Mouse (Mus musculus) hindbrain, embryonic 16.5 days (tissue): ENCODE measurements around the gene Egfl8. TPM values are rescaled to one million over a fixed set of nuclear protein-coding genes. Genes with fewer than 3 reads are reported as not detected.

Source experiments
- ATAC-seq: fragments of 200-750 bp; cut with Nextera tagmentation; 2 replicates; pipeline ENCODE4 v1.8.0; 2017; ENCODE audit warnings: moderate TSS enrichment, moderate library complexity
- H3K27ac ChIP-seq: fragments of 300-500 bp; sonication (generic); 2 replicates; pipeline ENCODE4 v1.5.1; 2014; ENCODE audit warnings: low read depth, mild to moderate bottlenecking, control low read depth, low read length, moderate library complexity
- H3K27me3 ChIP-seq: fragments of 300-500 bp; sonication (generic); replicated peaks from 2 replicates; pipeline ENCODE4 v1.6.1; 2014; ENCODE audit warnings: low read length; ENCODE audit not compliant: control insufficient read depth, insufficient read depth
- H3K36me3 ChIP-seq: fragments of 300-500 bp; sonication (generic); 2 replicates; pipeline ENCODE4 v1.6.1; 2014; ENCODE audit warnings: mild to moderate bottlenecking, low read length, moderate library complexity, mixed read lengths; ENCODE audit not compliant: control insufficient read depth, insufficient read depth
- H3K4me1 ChIP-seq: fragments of 300-500 bp; sonication (generic); 2 replicates; pipeline ENCODE4 v1.6.1; 2014; ENCODE audit warnings: low read depth, low read length; ENCODE audit not compliant: control insufficient read depth, insufficient read depth
- H3K4me2 ChIP-seq: fragments of 300-500 bp; sonication (generic); 2 replicates; pipeline ENCODE4 v1.6.1; 2014; ENCODE audit warnings: mild to moderate bottlenecking, low read length, control low read depth, moderate library complexity
- H3K4me3 ChIP-seq: fragments of 300-500 bp; sonication (generic); 2 replicates; pipeline ENCODE4 v1.5.1; 2014; ENCODE audit warnings: mild to moderate bottlenecking, low read length, control low read depth, moderate library complexity
- H3K9ac ChIP-seq: fragments of 300-500 bp; sonication (generic); 2 replicates; pipeline ENCODE4 v1.6.1; 2014; ENCODE audit warnings: low read depth, mild to moderate bottlenecking, control low read depth, low read length, moderate library complexity
- H3K9me3 ChIP-seq: fragments of 300-500 bp; sonication (generic); 2 replicates; pipeline ENCODE4 v1.6.1; 2014; ENCODE audit warnings: mild to moderate bottlenecking, low read length, moderate library complexity; ENCODE audit not compliant: control insufficient read depth
- WGBS: fragments of 180-500 bp; shearing (Covaris S2); extraction: QIAGEN DNeasy Blood & Tissue Kit; methylation state at CpG from one replicate; pipeline ENCODE4 v1.1.7; 2014; 5-methylcytosine and 5-hydroxymethylcytosine counted together
- polyA plus RNA-seq: library from polyadenylated mRNA; unstranded; fragments of >200 nt; fragmentation: Nextera tagmentation; extraction: Ambion mirVana; gene quantifications from 2 replicates; pipeline ENCODE4 v1.2.1, GENCODE M21; 2015

Egfl8 gene
- polyA plus RNA-seq, 1 experiment from 2014 or later, result 8.3 TPM

GRCm38 (mm10) chr17:34631647-34632046, 15.9 kb upstream of the Egfl8 start:
- peaks cover 39% of the 10 kb centered on the region for H3K4me1 ChIP-seq
- ATAC-seq, result no peak
- WGBS, result 3% methylated on average over 11 of the region's 12 CpGs
- no peaks in the 10 kb centered on the region for H3K36me3 ChIP-seq
- peak overlapping the region; percentile 37 for H3K4me3 ChIP-seq
- no peak overlapping the region for H3K27ac ChIP-seq
- peak overlapping the region; percentile 84 for H3K4me2 ChIP-seq
- no peaks in the 10 kb centered on the region for H3K9me3 ChIP-seq
- H3K27me3 ChIP-seq, result peaks cover 3% of the 10 kb centered on the region; the same call in 1 of the 2 replicates
- H3K9ac ChIP-seq, result peak overlapping the region; percentile 57

GRCm38 (mm10) chr17:34630761-34631301, 15.1 kb upstream of the Egfl8 start:
- Histone ChIP-seq H3K27ac (no peak overlapping the region), H3K36me3 (no peaks in the 10 kb centered on the region), H3K9me3 (no peaks in the 10 kb centered on the region), H3K27me3 (peaks cover 3% of the 10 kb centered on the region; the same call in 1 of the 2 replicates), H3K4me2 (peak overlapping the region; percentile 84), H3K9ac (peak overlapping the region; percentile 65), H3K4me1 (peaks cover 45% of the 10 kb centered on the region), H3K4me3 (peak overlapping the region; percentile 62)
- ATAC-seq, result no peak
- 3% methylated on average over 43 of the region's 48 CpGs for WGBS

- peak overlapping the region; percentile 62 for H3K4me3 ChIP-seq
- H3K9me3 ChIP-seq, result no peaks in the 10 kb centered on the region
- peaks cover 3% of the 10 kb centered on the region; the same call in 1 of the 2 replicates for H3K27me3 ChIP-seq
- 17% methylated on average over 12 of the region's 12 CpGs for WGBS
- peak overlapping the region; percentile 19; the same call in 1 of the 2 replicates for H3K27ac ChIP-seq
- ATAC-seq, result no peak
- peak overlapping the region; percentile 84 for H3K4me2 ChIP-seq
- peaks cover 45% of the 10 kb centered on the region for H3K4me1 ChIP-seq
- H3K9ac ChIP-seq, result peak overlapping the region; percentile 65
- H3K36me3 ChIP-seq, result no peaks in the 10 kb centered on the region
Observed at GRCm38 (mm10) chr17:34629796-34630603, 14.2 kb upstream of the Egfl8 start.

GRCm38 (mm10) chr17:34629221-34629751, 13.5 kb upstream of the Egfl8 start, which contains the start of gene Prrt1:
TSS of gene Prrt1 (plus strand) at chr17:34629533.
- Histone ChIP-seq H3K4me1 (peaks cover 45% of the 10 kb centered on the region), H3K9ac (peak within 1 kb of the TSS; percentile 76), H3K36me3 (no peaks in the 10 kb centered on the region), H3K9me3 (no peaks in the 10 kb centered on the region), H3K27me3 (peaks cover 3% of the 10 kb centered on the region; the same call in 1 of the 2 replicates), H3K4me3 (peak within 1 kb of the TSS; percentile 62), H3K4me2 (peak within 1 kb of the TSS; percentile 84), H3K27ac (peak within 1 kb of the TSS; percentile 95)
- 2% methylated on average over 16 of the region's 16 CpGs for WGBS
- peak; percentile 51 for ATAC-seq

- H3K36me3 ChIP-seq, result 0 out of 2 replicates have a peak, but pooled peaks cover under 1% of the 10 kb centered on the region
- peak overlapping the region; percentile 55 for H3K27ac ChIP-seq
- WGBS, result 24% methylated on average over 5 of the region's 5 CpGs
- peaks cover 45% of the 10 kb centered on the region for H3K4me1 ChIP-seq
- H3K4me3 ChIP-seq, result peak overlapping the region; percentile 62
- H3K27me3 ChIP-seq, result peaks cover 3% of the 10 kb centered on the region; the same call in 1 of the 2 replicates
- peak overlapping the region; percentile 84 for H3K4me2 ChIP-seq
- peak overlapping the region; percentile 61 for H3K9ac ChIP-seq
- H3K9me3 ChIP-seq, result no peaks in the 10 kb centered on the region
- ATAC-seq, result no peak
Observed at GRCm38 (mm10) chr17:34628644-34628967, 12.8 kb upstream of the Egfl8 start.

GRCm38 (mm10) chr17:34627943-34628643, 12.3 kb upstream of the Egfl8 start, which contains the start of gene Ppt2:
TSS of gene Ppt2 (minus strand) at chr17:34628510.
- peak within 1 kb of the TSS; percentile 62 for H3K4me3 ChIP-seq
- peak within 1 kb of the TSS; percentile 95 for H3K27ac ChIP-seq
- ATAC-seq, result no peak
- H3K9ac ChIP-seq, result peak within 1 kb of the TSS; percentile 76
- H3K9me3 ChIP-seq, result no peaks in the 10 kb centered on the region
- H3K4me1 ChIP-seq, result peaks cover 45% of the 10 kb centered on the region
- 4% methylated on average over 29 of the region's 29 CpGs for WGBS
- peak within 1 kb of the TSS; percentile 84 for H3K4me2 ChIP-seq
- H3K27me3 ChIP-seq, result peaks cover 3% of the 10 kb centered on the region; the same call in 1 of the 2 replicates
- H3K36me3 ChIP-seq, result 0 out of 2 replicates have a peak, but pooled peaks cover 3% of the 10 kb centered on the region

GRCm38 (mm10) chr17:34627093-34627942, 11.5 kb upstream of the Egfl8 start:
- peak; percentile 81 for ATAC-seq
- Histone ChIP-seq H3K36me3 (0 out of 2 replicates have a peak, but pooled peaks cover 8% of the 10 kb centered on the region), H3K9ac (peak overlapping the region; percentile 76), H3K9me3 (no peaks in the 10 kb centered on the region), H3K4me3 (peak overlapping the region; percentile 62), H3K4me1 (peaks cover 43% of the 10 kb centered on the region), H3K4me2 (peak overlapping the region; percentile 84), H3K27ac (peak overlapping the region; percentile 95), H3K27me3 (peaks cover 3% of the 10 kb centered on the region; the same call in 1 of the 2 replicates)
- under 1% methylated on average over 43 of the region's 45 CpGs for WGBS

- 0% methylated on average over 16 of the region's 18 CpGs for WGBS
- Histone ChIP-seq H3K4me1 (peaks cover 37% of the 10 kb centered on the region), H3K9me3 (no peaks in the 10 kb centered on the region), H3K9ac (peak overlapping the region; percentile 76), H3K27ac (peak overlapping the region; percentile 95), H3K4me3 (peak overlapping the region; percentile 62), H3K36me3 (0 out of 2 replicates have a peak, but pooled peaks cover 8% of the 10 kb centered on the region), H3K27me3 (peaks cover 2% of the 10 kb centered on the region; the same call in 1 of the 2 replicates), H3K4me2 (peak overlapping the region; percentile 84)
- ATAC-seq, result peak; percentile 44
Observed at GRCm38 (mm10) chr17:34626773-34627092, 11.0 kb upstream of the Egfl8 start.
